Mouse (Mus musculus) hindbrain, embryonic 11.5 days (tissue): ENCODE measurements around the gene Scamp3. TPM values are rescaled to one million over a fixed set of nuclear protein-coding genes. Genes with fewer than 3 reads are reported as not detected.

Experiments
- ATAC-seq: fragments of 200-750 bp; cut with Nextera tagmentation; 2 replicates; pipeline ENCODE4 v1.8.0; 2017; ENCODE audit warnings: mild to moderate bottlenecking, moderate TSS enrichment, moderate library complexity; ENCODE audit not compliant: low FRiP score
- DNase-seq: peaks from one replicate; pipeline ENCODE4 v3.0.0-alpha.2; 2015; ENCODE audit warnings: low spot score
- H3K27ac ChIP-seq: fragments of 300-500 bp; sonication (generic); 2 replicates; pipeline ENCODE4 v1.5.1; 2014; ENCODE audit warnings: mild to moderate bottlenecking, low read depth, low read length
- H3K27me3 ChIP-seq: fragments of 300-500 bp; sonication (generic); 2 replicates; pipeline ENCODE4 v1.6.1; 2014; ENCODE audit warnings: mild to moderate bottlenecking, low read length, moderate library complexity, mixed read lengths; ENCODE audit not compliant: control insufficient read depth, insufficient read depth
- H3K36me3 ChIP-seq: fragments of 300-500 bp; sonication (generic); 2 replicates; pipeline ENCODE4 v1.6.1; 2014; ENCODE audit warnings: mild to moderate bottlenecking, low read length, moderate library complexity, mixed read lengths; ENCODE audit not compliant: control insufficient read depth, insufficient read depth
- H3K4me1 ChIP-seq: fragments of 300-500 bp; sonication (generic); replicated peaks from 2 replicates; pipeline ENCODE4 v1.6.1; 2014; ENCODE audit warnings: low read length, mixed read lengths; ENCODE audit not compliant: control insufficient read depth, insufficient read depth
- H3K4me2 ChIP-seq: fragments of 300-500 bp; sonication (generic); replicated peaks from 2 replicates; pipeline ENCODE4 v1.6.1; 2014; ENCODE audit warnings: mild to moderate bottlenecking, low read depth, low read length
- H3K4me3 ChIP-seq: fragments of 300-500 bp; sonication (generic); 2 replicates; pipeline ENCODE4 v1.5.1; 2014; ENCODE audit warnings: low read depth, low read length
- H3K9ac ChIP-seq: fragments of 300-500 bp; sonication (generic); 2 replicates; pipeline ENCODE4 v1.6.1; 2014; ENCODE audit warnings: low read depth, low read length
- H3K9me3 ChIP-seq: fragments of 300-500 bp; sonication (generic); 2 replicates; pipeline ENCODE4 v1.6.1; 2016; ENCODE audit warnings: low read length; ENCODE audit not compliant: control insufficient read depth
- WGBS: fragments of 180-500 bp; shearing (Covaris S2); extraction: QIAGEN DNeasy Blood & Tissue Kit; methylation state at CpG from one replicate; pipeline ENCODE4 v1.1.7; 2014; 5-methylcytosine and 5-hydroxymethylcytosine counted together
- polyA plus RNA-seq: library from polyadenylated mRNA; unstranded; fragments of >200 nt; fragmentation: Nextera tagmentation; extraction: Ambion mirVana; gene quantifications from 2 replicates; pipeline ENCODE4 v1.2.1, GENCODE M21; 2014

Scamp3 gene
- polyA plus RNA-seq, 1 experiment from 2014 or later = 90.4 TPM

GRCm38 (mm10) chr3:89166945-89167344, 10.3 kb upstream of the Scamp3 start:
- no peaks in the 10 kb centered on the region for H3K9me3 ChIP-seq
- 95% methylated on average over 19 of the region's 19 CpGs for WGBS
- no peak overlapping the region for H3K27ac ChIP-seq
- no peak overlapping the region for H3K4me3 ChIP-seq
- no peaks in the 10 kb centered on the region for H3K27me3 ChIP-seq
- peaks cover 18% of the 10 kb centered on the region for H3K36me3 ChIP-seq
- H3K4me1 ChIP-seq = peaks cover 2% of the 10 kb centered on the region; the same call in 1 of the 2 replicates
- DNase-seq (no peak), ATAC-seq (no peak)
- H3K9ac ChIP-seq = no peak overlapping the region
- H3K4me2 ChIP-seq = no peak overlapping the region

GRCm38 (mm10) chr3:89174844-89175243, 2.4 kb upstream of the Scamp3 start:
- H3K4me3 ChIP-seq = no peak overlapping the region
- ATAC-seq (no peak), DNase-seq (no peak)
- H3K4me2 ChIP-seq = no peak overlapping the region
- H3K27me3 ChIP-seq = no peaks in the 10 kb centered on the region
- H3K9me3 ChIP-seq = no peaks in the 10 kb centered on the region
- H3K4me1 ChIP-seq = peaks cover 6% of the 10 kb centered on the region; the same call in 1 of the 2 replicates
- no peak overlapping the region for H3K27ac ChIP-seq
- 94% methylated on average over 11 of the region's 11 CpGs for WGBS
- no peak overlapping the region for H3K9ac ChIP-seq
- H3K36me3 ChIP-seq = peaks cover 35% of the 10 kb centered on the region

GRCm38 (mm10) chr3:89175544-89175943, 1.7 kb upstream of the Scamp3 start:
- Histone ChIP-seq H3K9ac (no peak overlapping the region), H3K27me3 (no peaks in the 10 kb centered on the region), H3K4me2 (no peak overlapping the region), H3K9me3 (no peaks in the 10 kb centered on the region), H3K4me3 (no peak overlapping the region), H3K27ac (no peak overlapping the region), H3K36me3 (peaks cover 31% of the 10 kb centered on the region), H3K4me1 (peaks cover 6% of the 10 kb centered on the region; the same call in 1 of the 2 replicates)
- DNase-seq (no peak), ATAC-seq (no peak)
- 96% methylated on average over 10 of the region's 10 CpGs for WGBS

- Histone ChIP-seq H3K4me2 (no peak overlapping the region), H3K4me3 (no peak overlapping the region), H3K27me3 (no peaks in the 10 kb centered on the region), H3K4me1 (peaks cover 6% of the 10 kb centered on the region; the same call in 1 of the 2 replicates), H3K36me3 (peaks cover 32% of the 10 kb centered on the region), H3K9ac (no peak overlapping the region), H3K27ac (no peak overlapping the region), H3K9me3 (no peaks in the 10 kb centered on the region)
- 89% methylated on average over 7 of the region's 7 CpGs for WGBS
- ATAC-seq (peak; percentile 13; the same call in 1 of the 2 replicates), DNase-seq (no peak)
Measured at GRCm38 (mm10) chr3:89176421-89176820, 852 bp upstream of the Scamp3 start.

DNA sequence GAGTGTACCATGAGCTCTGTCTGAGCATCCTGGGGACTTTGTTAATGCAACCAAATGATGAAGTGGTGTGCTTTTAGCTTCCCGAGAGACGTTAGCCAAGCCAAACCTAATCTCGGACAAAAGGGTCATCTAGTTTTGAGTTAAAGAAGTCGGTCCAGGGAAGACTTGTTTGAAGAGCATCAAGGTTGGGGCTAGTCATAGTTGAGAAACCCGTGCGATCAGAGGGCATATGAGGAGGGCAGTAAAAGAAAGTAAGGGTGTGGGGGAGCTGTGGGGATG, 773 bp downstream of the Scamp3 start:
- H3K9ac ChIP-seq = peak overlapping the region; percentile 84
- peaks cover 8% of the 10 kb centered on the region; the same call in 1 of the 2 replicates for H3K4me1 ChIP-seq
- DNase-seq = no peak
- H3K27ac ChIP-seq = peak overlapping the region; percentile 62
- no peak for ATAC-seq
- H3K9me3 ChIP-seq = no peaks in the 10 kb centered on the region
- H3K4me2 ChIP-seq = peak overlapping the region; percentile 86
- peaks cover 34% of the 10 kb centered on the region for H3K36me3 ChIP-seq
- WGBS = 8% methylated on average over 6 of the region's 6 CpGs
- H3K4me3 ChIP-seq = peak overlapping the region; percentile 82
- no peaks in the 10 kb centered on the region for H3K27me3 ChIP-seq

GRCm38 (mm10) chr3:89179056-89179455, 1.8 kb downstream of the Scamp3 start:
- Histone ChIP-seq H3K4me2 (0 out of 2 replicates have a peak overlapping the region, but pooled peaks have one; percentile 86), H3K9ac (no peak overlapping the region)
- WGBS = 89% methylated on average over 11 of the region's 11 CpGs

GRCm38 (mm10) chr3:89181749-89182500, 4.7 kb downstream of the Scamp3 start:
- Histone ChIP-seq H3K27me3 (no peaks in the 10 kb centered on the region), H3K4me3 (no peak overlapping the region), H3K4me2 (no peak overlapping the region), H3K9me3 (no peaks in the 10 kb centered on the region), H3K36me3 (peaks cover 12% of the 10 kb centered on the region; the same call in 1 of the 2 replicates), H3K27ac (no peak overlapping the region), H3K4me1 (peaks cover 17% of the 10 kb centered on the region), H3K9ac (no peak overlapping the region)
- DNase-seq (no peak), ATAC-seq (no peak)
- 95% methylated on average over 27 of the region's 27 CpGs for WGBS

More at GRCm38 (mm10) chr3:89179056-89179455, 1.8 kb downstream of the Scamp3 start:
- H3K4me1 ChIP-seq = peaks cover 16% of the 10 kb centered on the region
- H3K36me3 ChIP-seq = peaks cover 24% of the 10 kb centered on the region; the same call in 1 of the 2 replicates
- DNase-seq (no peak), ATAC-seq (no peak)
- H3K27ac ChIP-seq = no peak overlapping the region
- H3K4me3 ChIP-seq = no peak overlapping the region; the same call in 1 of the 2 replicates
- no peaks in the 10 kb centered on the region for H3K9me3 ChIP-seq
- H3K27me3 ChIP-seq = no peaks in the 10 kb centered on the region

DNA sequence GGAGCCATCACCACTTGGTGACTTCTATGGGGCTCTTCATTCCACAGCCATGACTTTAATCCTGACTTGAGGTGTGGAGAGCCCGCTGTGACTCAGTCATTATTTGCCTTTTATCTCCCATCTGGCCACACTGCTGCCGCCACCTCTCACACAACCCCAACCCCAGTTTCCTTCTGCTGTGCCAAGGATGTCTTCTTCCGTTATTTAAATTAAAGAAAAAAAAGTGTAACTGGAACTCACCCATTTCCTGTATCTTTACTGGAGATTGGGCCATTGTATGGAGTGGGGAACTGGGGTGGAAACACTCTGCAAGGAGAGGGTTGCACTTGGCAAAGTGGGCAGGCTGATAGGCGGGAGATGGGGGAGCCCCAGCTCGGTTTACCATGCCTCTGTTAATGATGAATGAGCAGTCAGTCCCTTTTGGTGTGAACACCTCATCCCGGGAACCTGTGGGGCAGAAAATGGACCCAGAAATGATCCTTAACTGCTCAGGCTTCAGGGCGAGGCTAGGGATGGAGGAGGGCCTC, 5.3 kb downstream of the Scamp3 start:
- H3K4me3 ChIP-seq = peak overlapping the region; percentile 52; the same call in 1 of the 2 replicates
- no peak for DNase-seq
- H3K4me2 ChIP-seq = no peak overlapping the region
- WGBS = 52% methylated on average over 7 of the region's 7 CpGs
- no peaks in the 10 kb centered on the region for H3K9me3 ChIP-seq
- no peak; the same call in 1 of the 2 replicates for ATAC-seq
- peaks cover 12% of the 10 kb centered on the region; the same call in 1 of the 2 replicates for H3K36me3 ChIP-seq
- peaks cover 17% of the 10 kb centered on the region for H3K4me1 ChIP-seq
- no peak overlapping the region for H3K9ac ChIP-seq
- no peaks in the 10 kb centered on the region for H3K27me3 ChIP-seq
- no peak overlapping the region; the same call in 1 of the 2 replicates for H3K27ac ChIP-seq
